Mouse (Mus musculus): Measurements from ENCODE around the gene Lmo4.

Gene Lmo4

DNA sequence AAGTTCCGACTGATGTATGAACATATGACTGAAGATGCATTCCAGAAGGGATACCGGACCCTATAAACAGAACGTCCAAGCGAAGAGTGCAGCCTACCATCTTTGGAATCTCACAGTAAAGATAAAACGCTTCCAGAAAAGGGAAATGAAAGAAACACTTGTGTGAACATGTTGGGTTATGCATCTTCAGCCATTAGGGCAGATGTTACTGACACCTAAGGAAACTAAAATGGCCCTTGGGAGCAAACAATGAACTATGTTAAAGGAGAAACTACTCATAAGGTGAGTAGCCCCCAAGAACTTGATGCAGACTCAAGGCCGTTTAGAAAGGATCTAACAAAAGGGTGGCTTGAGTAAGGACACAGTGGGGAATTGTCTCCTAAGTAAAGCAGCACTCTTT, 54.0 kb downstream of the Lmo4 start:
- DNase-seq (ENCODE audit: low spot score in 2 of 2) = no peak

DNA sequence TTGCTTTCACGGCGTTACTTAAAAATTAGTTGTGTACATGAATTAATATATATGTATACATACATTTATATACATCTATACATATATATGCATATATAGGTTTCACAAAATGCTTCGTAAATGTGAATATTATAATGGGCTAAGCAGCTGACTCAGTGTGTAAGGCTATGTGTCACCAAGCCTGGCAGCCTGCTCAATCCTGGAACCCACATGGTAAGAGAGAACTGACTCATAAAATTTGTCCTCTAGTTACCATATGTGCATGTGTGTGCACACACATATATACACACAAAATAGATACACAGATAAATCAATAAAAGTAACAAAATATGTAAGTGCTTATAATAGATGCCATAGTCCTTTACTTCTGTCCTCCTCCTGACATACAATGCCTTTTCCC, 56.8 kb downstream of the Lmo4 start:
- DNase-seq (ENCODE audit: low spot score in 2 of 2) = no peak

DNA sequence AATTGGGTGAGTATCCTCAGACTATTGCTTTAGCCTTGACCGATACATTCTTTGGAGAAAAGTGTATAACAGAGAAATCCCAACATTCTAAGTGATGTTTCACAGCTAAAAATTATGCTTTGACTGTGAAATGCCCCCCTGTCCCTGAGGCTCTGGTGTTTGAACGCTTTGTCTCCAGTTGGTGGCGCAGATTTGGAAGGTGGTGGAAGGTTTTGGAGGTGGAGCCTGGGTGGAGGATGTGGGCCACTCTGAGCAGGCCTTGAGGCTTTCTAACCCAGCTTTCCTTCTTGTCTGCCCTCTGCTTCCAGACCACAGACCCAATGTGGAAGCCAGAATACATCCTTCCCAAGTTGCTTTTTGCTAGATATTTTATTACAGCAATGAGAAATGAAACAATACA, 57.8 kb downstream of the Lmo4 start:
- no peak for DNase-seq (ENCODE audit: low spot score in 2 of 2)

DNA sequence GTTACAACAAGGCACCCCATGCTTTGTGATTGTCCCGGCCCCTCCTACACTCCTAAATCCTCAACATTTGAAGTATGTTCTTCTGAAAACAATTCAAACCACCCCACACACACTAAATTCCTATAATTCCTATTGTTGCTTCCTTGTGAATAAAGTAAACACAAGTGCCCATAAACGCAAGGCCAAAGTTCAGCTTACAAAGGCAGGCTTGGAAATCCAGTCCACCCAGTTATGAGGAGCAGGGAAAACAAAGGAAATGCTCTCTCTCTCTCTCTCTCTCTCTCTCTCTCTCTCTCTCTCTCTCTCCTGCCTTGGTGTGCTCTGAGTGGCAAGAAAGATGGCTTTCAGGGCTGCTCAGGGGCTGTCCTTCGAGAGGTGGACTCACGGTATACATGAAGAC, 61.0 kb downstream of the Lmo4 start:
- no peak for DNase-seq (ENCODE audit: low spot score in 2 of 2)

DNA sequence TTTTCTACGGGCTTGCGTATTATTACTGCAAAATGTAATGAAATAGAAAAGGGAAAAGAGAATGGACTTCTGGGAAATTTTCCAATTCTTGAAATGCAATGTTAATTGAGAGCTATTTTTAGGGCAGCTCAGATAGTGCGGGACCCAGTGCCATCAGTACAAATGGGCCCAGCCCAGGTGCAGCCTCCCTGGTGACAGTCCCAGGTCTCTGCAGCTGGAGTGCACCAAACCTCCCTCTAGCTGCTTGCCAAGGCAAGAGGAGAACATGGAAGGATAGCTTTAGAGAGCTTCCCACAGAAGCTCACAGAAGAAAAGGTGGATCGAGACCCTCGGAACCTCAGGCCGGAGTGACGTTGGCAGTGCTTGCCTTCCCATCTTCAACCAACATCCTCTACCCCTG, 62.1 kb downstream of the Lmo4 start:
- no peak for DNase-seq (ENCODE audit: low spot score in 2 of 2)

DNA sequence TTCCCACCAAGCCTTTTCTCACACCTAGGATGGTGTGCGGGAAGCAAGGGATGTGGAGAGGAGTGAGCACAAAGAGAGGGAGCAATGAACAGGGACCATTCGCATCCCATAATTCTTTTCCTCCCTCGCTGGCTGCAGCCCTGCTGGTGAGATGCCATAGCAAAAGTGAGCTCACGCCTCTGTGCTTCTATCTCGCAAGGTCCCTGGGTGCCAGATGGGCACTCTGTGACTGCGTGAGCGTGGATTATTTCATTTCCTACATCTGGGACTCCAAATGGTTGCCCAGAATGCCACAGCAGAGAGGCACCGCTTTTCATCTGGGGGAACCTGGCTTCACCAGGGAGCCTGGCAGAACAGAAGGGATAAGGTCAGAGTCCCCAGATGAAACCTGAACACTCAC, 63.2 kb downstream of the Lmo4 start:
- DNase-seq (ENCODE audit: low spot score in 2 of 2) = no peak

DNA sequence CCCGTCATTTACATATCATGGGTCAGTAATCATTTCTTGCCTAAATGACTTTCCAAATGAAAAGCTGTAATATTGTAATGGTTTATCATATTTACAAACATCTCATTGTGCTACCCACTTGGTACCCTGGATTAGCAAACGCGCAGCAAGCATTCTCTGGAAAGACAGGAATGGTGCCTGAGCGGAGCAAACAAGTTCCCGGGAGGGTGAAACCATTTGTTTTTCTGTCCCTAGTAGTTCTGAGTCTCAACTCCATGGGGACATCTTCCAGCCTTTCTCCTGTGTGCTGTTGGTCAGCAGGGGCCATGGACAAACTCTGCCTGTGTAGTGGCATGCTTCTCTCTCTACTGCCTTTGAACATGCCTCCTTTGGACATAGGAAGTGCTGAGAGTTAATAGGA, 64.2 kb downstream of the Lmo4 start:
- no peak for DNase-seq (ENCODE audit: low spot score in 2 of 2)

DNA sequence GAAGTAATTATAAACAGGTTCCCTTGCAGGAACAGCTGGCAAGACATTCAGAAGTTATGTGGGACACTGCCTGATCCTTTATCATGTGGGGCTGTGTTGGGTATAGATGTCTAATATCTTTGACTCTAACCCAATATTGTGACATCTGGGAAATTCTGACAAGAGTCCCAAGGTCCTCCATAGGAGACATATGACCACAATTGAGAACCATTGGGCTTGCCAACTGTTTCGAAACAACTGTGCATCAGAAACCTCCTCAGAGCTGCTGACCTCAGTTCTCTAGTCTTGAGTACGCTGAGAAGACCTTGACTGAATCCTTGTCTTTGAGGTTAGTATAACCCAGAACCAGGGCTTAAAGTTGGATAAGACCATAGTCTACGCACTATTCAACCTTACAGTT, 66.4 kb downstream of the Lmo4 start:
- no peak for DNase-seq (ENCODE audit: low spot score in 2 of 2)

All from spleen, postnatal 36 days (tissue).